ENCODE assay signal across 19 mouse cellular contexts in genomic region chr2:121761281-121761795, GRCm38 (mm10). TPM values are rescaled to one million over a fixed set of nuclear protein-coding genes. Genes with fewer than 3 reads are reported as not detected.
DNase-seq lines count a peak whose midpoint lies in the region; ATAC-seq lines count a peak whose summit lies in the region.
"Had no signal": no experiment of that assay in that cellular context is flagged by ENCODE, and none has a peak within 500 bp of the region (broad histone marks: within the 10 kb centered on the region; RNA-seq: fewer than 3 reads in every experiment).

No protein-coding gene starts in this region.

- peak; percentile 67 to 81 for DNase-seq in adrenal gland, adult (ENCODE audit: inconsistent age in 2 of 2, low spot score in 1 of 2)
- no peak for DNase-seq in adrenal gland, postnatal 4 days (ENCODE audit: low spot score in 2 of 2)
- peak; percentile 39 for DNase-seq in ovary, postnatal 36 days (ENCODE audit: low spot score)
- DNase-seq in ovary, postnatal 14 days (ENCODE audit: low spot score), result no peak
- peak; percentile 65 for DNase-seq in adrenal gland, adult 8-10 months
- DNase-seq in adrenal gland, postnatal 25 days, result peak; percentile 51
- DNase-seq in heart, postnatal 4 days, result no peak
- DNase-seq: cerebellum, adult 18-20 months; cerebellum, adult 9-10 months; cerebellum, postnatal 14 days; gastrocnemius, postnatal 10 days; kidney, adult 11 months had no signal

- no peak overlapping the region for H3K4me2 ChIP-seq in forebrain, embryonic 12.5 days
- H3K4me2 ChIP-seq: forebrain, embryonic 15.5 days; heart, embryonic 11.5 days; hindbrain, embryonic 13.5 days; intestine, embryonic 15.5 days had no signal

- H3K27ac ChIP-seq in forebrain, embryonic 12.5 days, result no peak overlapping the region
- H3K27ac ChIP-seq: forebrain, embryonic 15.5 days; hindbrain, embryonic 10.5 days; hindbrain, embryonic 13.5 days; intestine, embryonic 15.5 days had no signal

- H3K36me3 ChIP-seq in forebrain, embryonic 12.5 days (replicated peaks), result no peaks in the 10 kb centered on the region
- H3K36me3 ChIP-seq: forebrain, embryonic 15.5 days; hindbrain, embryonic 10.5 days; hindbrain, embryonic 13.5 days; intestine, embryonic 15.5 days had no signal

- peaks cover 7% of the 10 kb centered on the region; the same call in 1 of the 2 replicates for H3K4me1 ChIP-seq in forebrain, embryonic 12.5 days
- H3K4me1 ChIP-seq: forebrain, embryonic 15.5 days; hindbrain, embryonic 10.5 days; intestine, embryonic 15.5 days had no signal

- WGBS in forebrain, embryonic 12.5 days, result 93% methylated on average over 11 of the region's 11 CpGs

- ATAC-seq in forebrain, embryonic 12.5 days (ENCODE audit: low FRiP score), result no peak
- ATAC-seq: forebrain, embryonic 15.5 days; hindbrain, embryonic 16.5 days; intestine, embryonic 15.5 days had no signal

- H3K9me3 ChIP-seq in forebrain, embryonic 12.5 days, result no peaks in the 10 kb centered on the region
- H3K9me3 ChIP-seq: forebrain, embryonic 15.5 days; hindbrain, embryonic 10.5 days; hindbrain, embryonic 13.5 days; intestine, embryonic 15.5 days had no signal

- H3K9ac ChIP-seq in forebrain, embryonic 12.5 days, result no peak overlapping the region
- H3K9ac ChIP-seq: forebrain, embryonic 15.5 days; hindbrain, embryonic 13.5 days; intestine, embryonic 15.5 days had no signal

- no peaks in the 10 kb centered on the region for H3K27me3 ChIP-seq in forebrain, embryonic 12.5 days
- H3K27me3 ChIP-seq: forebrain, embryonic 15.5 days; hindbrain, embryonic 13.5 days; intestine, embryonic 15.5 days had no signal

- no peak overlapping the region for H3K4me3 ChIP-seq in forebrain, embryonic 12.5 days (replicated peaks)
- H3K4me3 ChIP-seq: forebrain, embryonic 15.5 days; hindbrain, embryonic 10.5 days; hindbrain, embryonic 13.5 days; intestine, embryonic 15.5 days had no signal

RNA-seq across cellular contexts. Expression of gene Frmd5, which starts 45.5 kb away (rescaled TPM):
- total RNA-seq in adrenal gland, postnatal 4 days (2021), result 100 to 1,000 TPM in 1 of 2 experiments, 10 to 100 TPM in 1; 88.1 to 103 TPM
- total RNA-seq in adrenal gland, adult 8-10 months (2022), result 100 to 1,000 TPM in 2 of 4 experiments, 10 to 100 TPM in 2; 72.7 to 177 (median 125) TPM
- 185 and 208 TPM in 2 replicates for total RNA-seq in adrenal gland, postnatal 25 days (2021)
- total RNA-seq in heart, postnatal 4 days (2021), result 100 to 1,000 TPM; 161 to 204 TPM
- polyA plus RNA-seq in forebrain, embryonic 12.5 days (2016; fragmentation: Nextera tagmentation; extraction: Ambion mirVana), result 30.8 and 34.3 TPM in 2 replicates

Comparison
In these comparisons a context has a peak if more than half of its experiments do, and no peak if none do; other contexts are left out.
1. DNase-seq: peak in adrenal gland, adult (2 of 2), ovary, postnatal 36 days (single experiment), adrenal gland, adult 8-10 months (single experiment) and adrenal gland, postnatal 25 days (single experiment); none in adrenal gland, postnatal 4 days (0 of 2), ovary, postnatal 14 days (single experiment) and heart, postnatal 4 days (single experiment).